Mouse (Mus musculus) limb, embryonic 15.5 days (tissue): ENCODE results near the gene Clec3a. TPM values are rescaled to one million over a fixed set of nuclear protein-coding genes. Genes with fewer than 3 reads are reported as not detected.

ENCODE experiments used
- ATAC-seq: fragments of 200-750 bp; cut with Nextera tagmentation; 2 replicates; pipeline ENCODE4 v1.8.0; 2017; ENCODE audit warnings: low read depth, moderate TSS enrichment; ENCODE audit not compliant: insufficient number of reproducible peaks, low FRiP score, low TSS enrichment
- H3K27ac ChIP-seq: fragments of 300-500 bp; sonication (generic); 2 replicates; pipeline ENCODE4 v1.5.1; 2015; ENCODE audit warnings: moderate library complexity, mild to moderate bottlenecking, inconsistent platforms
- H3K27me3 ChIP-seq: fragments of 300-500 bp; sonication (generic); 2 replicates; pipeline ENCODE4 v1.6.1; 2015; ENCODE audit warnings: inconsistent platforms
- H3K36me3 ChIP-seq: fragments of 300-500 bp; sonication (generic); 2 replicates; pipeline ENCODE4 v1.6.1; 2015; ENCODE audit warnings: inconsistent platforms
- H3K4me1 ChIP-seq: fragments of 300-500 bp; sonication (generic); 2 replicates; pipeline ENCODE4 v1.6.1; 2015; ENCODE audit warnings: inconsistent platforms
- H3K4me2 ChIP-seq: fragments of 300-500 bp; sonication (generic); 2 replicates; pipeline ENCODE4 v1.6.1; 2015; ENCODE audit warnings: mild to moderate bottlenecking, inconsistent platforms
- H3K4me3 ChIP-seq: fragments of 300-500 bp; sonication (generic); 2 replicates; pipeline ENCODE4 v1.5.1; 2015; ENCODE audit warnings: mild to moderate bottlenecking, inconsistent platforms
- H3K9ac ChIP-seq: fragments of 300-500 bp; sonication (generic); 2 replicates; pipeline ENCODE4 v1.6.1; 2015; ENCODE audit warnings: inconsistent platforms
- H3K9me3 ChIP-seq: fragments of 300-500 bp; sonication (generic); 2 replicates; pipeline ENCODE4 v1.6.1; 2016; ENCODE audit warnings: inconsistent platforms
- WGBS: fragments of 180-500 bp; shearing (Covaris S2); methylation state at CpG from one replicate; pipeline ENCODE4 v1.1.7; 2015; 5-methylcytosine and 5-hydroxymethylcytosine counted together
- polyA plus RNA-seq: library from polyadenylated mRNA; unstranded; fragments of >200 nt; fragmentation: Nextera tagmentation; extraction: Ambion mirVana; gene quantifications from 2 replicates; pipeline ENCODE4 v1.2.1, GENCODE M21; 2015

Clec3a gene
- polyA plus RNA-seq = 8.5 and 9.5 TPM in 2 replicates

GRCm38 (mm10) chr8:114417786-114418185 is at the start of gene Clec3a:
Gene Clec3a, plus strand, starts transcription at chr8:114418086.
- Histone ChIP-seq H3K36me3 (no peaks in the 10 kb centered on the region), H3K4me3 (no peak within 1 kb of the TSS), H3K27me3 (no peaks in the 10 kb centered on the region), H3K4me1 (no peaks in the 10 kb centered on the region), H3K4me2 (no peak within 1 kb of the TSS), H3K27ac (no peak within 1 kb of the TSS), H3K9me3 (no peaks in the 10 kb centered on the region), H3K9ac (no peak within 1 kb of the TSS)
- peak; percentile 69; the same call in 1 of the 2 replicates for ATAC-seq
- 66% methylated on average over 8 of the region's 8 CpGs for WGBS

GRCm38 (mm10) chr8:114369038-114369976 is 48.6 kb upstream of the Clec3a start:
- Histone ChIP-seq H3K27me3 (peaks cover 6% of the 10 kb centered on the region; the same call in 1 of the 2 replicates), H3K4me1 (peaks cover 3% of the 10 kb centered on the region; the same call in 1 of the 2 replicates), H3K9ac (no peak overlapping the region), H3K9me3 (no peaks in the 10 kb centered on the region), H3K36me3 (no peaks in the 10 kb centered on the region), H3K27ac (no peak overlapping the region), H3K4me3 (no peak overlapping the region), H3K4me2 (peak overlapping the region; percentile 24)
- WGBS = 32% methylated on average over 27 of the region's 27 CpGs
- no peak for ATAC-seq

GRCm38 (mm10) chr8:114374390-114374789 is 43.5 kb upstream of the Clec3a start:
- Histone ChIP-seq H3K4me2 (no peak overlapping the region), H3K27ac (no peak overlapping the region), H3K9ac (no peak overlapping the region), H3K27me3 (no peaks in the 10 kb centered on the region), H3K9me3 (no peaks in the 10 kb centered on the region), H3K4me3 (no peak overlapping the region), H3K36me3 (no peaks in the 10 kb centered on the region), H3K4me1 (no peaks in the 10 kb centered on the region)
- WGBS = 49% methylated on average over 6 of the region's 6 CpGs
- ATAC-seq = no peak

- Histone ChIP-seq H3K9ac (no peak overlapping the region), H3K27ac (no peak overlapping the region), H3K4me2 (no peak overlapping the region), H3K36me3 (no peaks in the 10 kb centered on the region), H3K27me3 (no peaks in the 10 kb centered on the region), H3K4me1 (no peaks in the 10 kb centered on the region), H3K9me3 (no peaks in the 10 kb centered on the region), H3K4me3 (no peak overlapping the region)
- ATAC-seq = no peak
- 85% methylated on average over 3 of the region's 3 CpGs for WGBS
These were observed 33.7 kb upstream of the Clec3a start for GRCm38 (mm10) chr8:114384189-114384588.

GRCm38 (mm10) chr8:114387494-114387893 is 30.4 kb upstream of the Clec3a start:
- Histone ChIP-seq H3K27me3 (no peaks in the 10 kb centered on the region), H3K27ac (no peak overlapping the region), H3K36me3 (no peaks in the 10 kb centered on the region), H3K9ac (no peak overlapping the region), H3K4me1 (no peaks in the 10 kb centered on the region), H3K9me3 (no peaks in the 10 kb centered on the region), H3K4me3 (no peak overlapping the region), H3K4me2 (no peak overlapping the region)
- no peak for ATAC-seq
- WGBS = 82% methylated on average over 4 of the region's 4 CpGs

GRCm38 (mm10) chr8:114390465-114391254 is 27.2 kb upstream of the Clec3a start:
- no peak overlapping the region for H3K27ac ChIP-seq
- no peak for ATAC-seq
- 79% methylated on average over 12 of the region's 13 CpGs for WGBS

GRCm38 (mm10) chr8:114398326-114398725 is 19.6 kb upstream of the Clec3a start:
- Histone ChIP-seq H3K4me1 (0 out of 2 replicates have a peak, but pooled peaks cover 2% of the 10 kb centered on the region), H3K9me3 (no peaks in the 10 kb centered on the region), H3K4me2 (no peak overlapping the region), H3K27me3 (no peaks in the 10 kb centered on the region), H3K27ac (no peak overlapping the region), H3K36me3 (no peaks in the 10 kb centered on the region), H3K4me3 (no peak overlapping the region), H3K9ac (no peak overlapping the region)
- 92% methylated on average over 5 of the region's 5 CpGs for WGBS
- ATAC-seq = no peak

More at GRCm38 (mm10) chr8:114390465-114391254, 27.2 kb upstream of the Clec3a start:
- H3K27me3 ChIP-seq = no peaks in the 10 kb centered on the region
- no peak overlapping the region for H3K4me2 ChIP-seq
- H3K9me3 ChIP-seq = no peaks in the 10 kb centered on the region
- no peak overlapping the region for H3K9ac ChIP-seq
- H3K4me3 ChIP-seq = no peak overlapping the region
- H3K4me1 ChIP-seq = no peaks in the 10 kb centered on the region
- no peaks in the 10 kb centered on the region for H3K36me3 ChIP-seq

GRCm38 (mm10) chr8:114399273-114399672 is 18.6 kb upstream of the Clec3a start:
- 93% methylated on average over 5 of the region's 5 CpGs for WGBS
- 0 out of 2 replicates have a peak, but pooled peaks cover 2% of the 10 kb centered on the region for H3K4me1 ChIP-seq
- H3K9me3 ChIP-seq = no peaks in the 10 kb centered on the region
- H3K27me3 ChIP-seq = no peaks in the 10 kb centered on the region
- H3K4me3 ChIP-seq = no peak overlapping the region
- no peak overlapping the region for H3K27ac ChIP-seq
- H3K36me3 ChIP-seq = no peaks in the 10 kb centered on the region
- ATAC-seq = no peak
- no peak overlapping the region for H3K4me2 ChIP-seq
- H3K9ac ChIP-seq = no peak overlapping the region

- H3K27me3 ChIP-seq = no peaks in the 10 kb centered on the region
- H3K36me3 ChIP-seq = no peaks in the 10 kb centered on the region
- H3K4me1 ChIP-seq = 0 out of 2 replicates have a peak, but pooled peaks cover 2% of the 10 kb centered on the region
- H3K9ac ChIP-seq = no peak overlapping the region
- H3K27ac ChIP-seq = no peak overlapping the region
- ATAC-seq = no peak
- WGBS = 69% methylated on average over 7 of the region's 7 CpGs
- H3K4me2 ChIP-seq = no peak overlapping the region
- H3K4me3 ChIP-seq = no peak overlapping the region
- H3K9me3 ChIP-seq = no peaks in the 10 kb centered on the region
These were observed 16.2 kb upstream of the Clec3a start for GRCm38 (mm10) chr8:114401679-114402078.

- no peak overlapping the region for H3K4me3 ChIP-seq
- H3K9ac ChIP-seq = no peak overlapping the region
- no peaks in the 10 kb centered on the region for H3K4me1 ChIP-seq
- WGBS = 74% methylated on average over 3 of the region's 3 CpGs
- no peak overlapping the region for H3K27ac ChIP-seq
- ATAC-seq = no peak
- no peaks in the 10 kb centered on the region for H3K9me3 ChIP-seq
- no peaks in the 10 kb centered on the region for H3K27me3 ChIP-seq
- H3K36me3 ChIP-seq = no peaks in the 10 kb centered on the region
- H3K4me2 ChIP-seq = no peak overlapping the region
These were observed 6.5 kb upstream of the Clec3a start for GRCm38 (mm10) chr8:114411421-114411820.

GRCm38 (mm10) chr8:114418486-114418885 is 600 bp downstream of the Clec3a start:
- Histone ChIP-seq H3K9ac (no peak overlapping the region), H3K9me3 (no peaks in the 10 kb centered on the region), H3K4me3 (no peak overlapping the region), H3K27me3 (no peaks in the 10 kb centered on the region), H3K4me1 (no peaks in the 10 kb centered on the region), H3K36me3 (no peaks in the 10 kb centered on the region), H3K4me2 (no peak overlapping the region), H3K27ac (no peak overlapping the region)
- 82% methylated on average over 5 of the region's 5 CpGs for WGBS
- ATAC-seq = no peak

GRCm38 (mm10) chr8:114418904-114419303 is 1.0 kb downstream of the Clec3a start:
- no peaks in the 10 kb centered on the region for H3K36me3 ChIP-seq
- no peak overlapping the region for H3K9ac ChIP-seq
- no peaks in the 10 kb centered on the region for H3K4me1 ChIP-seq
- H3K4me2 ChIP-seq = no peak overlapping the region
- no peak for ATAC-seq
- no peak overlapping the region for H3K4me3 ChIP-seq
- H3K27me3 ChIP-seq = no peaks in the 10 kb centered on the region
- H3K9me3 ChIP-seq = no peaks in the 10 kb centered on the region
- H3K27ac ChIP-seq = no peak overlapping the region
- WGBS = 63% methylated on average over 6 of the region's 6 CpGs
